Mouse (Mus musculus): Measurements from ENCODE around the gene Irf6.

The Irf6 gene

GRCm38 (mm10) chr1:193152872-193153271 lies at the start of gene Irf6:
Irf6 (plus strand) TSS chr1:193153111.
- DNase-seq (ENCODE audit: low read depth, low spot score): peak; percentile 63

GRCm38 (mm10) chr1:193112093-193112492 lies 40.8 kb upstream of the Irf6 start:
- no peak for DNase-seq (ENCODE audit: low read depth, low spot score)

GRCm38 (mm10) chr1:193122793-193123192 lies 30.1 kb upstream of the Irf6 start:
- DNase-seq (ENCODE audit: low read depth, low spot score): no peak

GRCm38 (mm10) chr1:193123290-193123689 lies 29.6 kb upstream of the Irf6 start:
- no peak for DNase-seq (ENCODE audit: low read depth, low spot score)

GRCm38 (mm10) chr1:193125835-193126234 lies 27.1 kb upstream of the Irf6 start:
- no peak for DNase-seq (ENCODE audit: low read depth, low spot score)

GRCm38 (mm10) chr1:193128055-193128454 lies 24.9 kb upstream of the Irf6 start:
- DNase-seq (ENCODE audit: low read depth, low spot score): no peak

- DNase-seq (ENCODE audit: low read depth, low spot score): no peak
Measured at GRCm38 (mm10) chr1:193129321-193129720, 23.6 kb upstream of the Irf6 start.

- DNase-seq (ENCODE audit: low read depth, low spot score): peak; percentile 99
Measured at GRCm38 (mm10) chr1:193129786-193130455, 23.0 kb upstream of the Irf6 start, which contains the start of gene Diexf. Diexf (minus strand) TSS chr1:193130272.

- no peak for DNase-seq (ENCODE audit: low read depth, low spot score)
Measured at GRCm38 (mm10) chr1:193130456-193130825, 22.5 kb upstream of the Irf6 start.

GRCm38 (mm10) chr1:193130839-193131238 lies 22.1 kb upstream of the Irf6 start:
- DNase-seq (ENCODE audit: low read depth, low spot score): no peak

GRCm38 (mm10) chr1:193131311-193131948 lies 21.5 kb upstream of the Irf6 start:
- no peak for DNase-seq (ENCODE audit: low read depth, low spot score)

- no peak for DNase-seq (ENCODE audit: low read depth, low spot score)
Measured at GRCm38 (mm10) chr1:193132385-193132784, 20.5 kb upstream of the Irf6 start.

- DNase-seq (ENCODE audit: low read depth, low spot score): no peak
Measured at GRCm38 (mm10) chr1:193133726-193134125, 19.2 kb upstream of the Irf6 start.

- no peak for DNase-seq (ENCODE audit: low read depth, low spot score)
Measured at GRCm38 (mm10) chr1:193138087-193138486, 14.8 kb upstream of the Irf6 start.

GRCm38 (mm10) chr1:193138669-193139068 lies 14.2 kb upstream of the Irf6 start:
- no peak for DNase-seq (ENCODE audit: low read depth, low spot score)

- peak; percentile 46 for DNase-seq (ENCODE audit: low read depth, low spot score)
Measured at GRCm38 (mm10) chr1:193141118-193141517, 11.8 kb upstream of the Irf6 start.

GRCm38 (mm10) chr1:193142517-193143062 lies 10.3 kb upstream of the Irf6 start:
- no peak for DNase-seq (ENCODE audit: low read depth, low spot score)

- no peak for DNase-seq (ENCODE audit: low read depth, low spot score)
Measured at GRCm38 (mm10) chr1:193144516-193144915, 8.4 kb upstream of the Irf6 start.

- no peak for DNase-seq (ENCODE audit: low read depth, low spot score)
Measured at GRCm38 (mm10) chr1:193145101-193145500, 7.8 kb upstream of the Irf6 start.

- no peak for DNase-seq (ENCODE audit: low read depth, low spot score)
Measured at GRCm38 (mm10) chr1:193146416-193146815, 6.5 kb upstream of the Irf6 start.

- no peak for DNase-seq (ENCODE audit: low read depth, low spot score)
Measured at GRCm38 (mm10) chr1:193149231-193149630, 3.7 kb upstream of the Irf6 start.

GRCm38 (mm10) chr1:193151134-193151533 lies 1.8 kb upstream of the Irf6 start:
- no peak for DNase-seq (ENCODE audit: low read depth, low spot score)

- no peak for DNase-seq (ENCODE audit: low read depth, low spot score)
Measured at GRCm38 (mm10) chr1:193153561-193153960, 650 bp downstream of the Irf6 start.

Data from forelimb bud, embryonic 11.5 days (tissue).